Mouse (Mus musculus) liver, embryonic 15.5 days (tissue): ENCODE results near the gene Ptchd1. TPM values are rescaled to one million over a fixed set of nuclear protein-coding genes. Genes with fewer than 3 reads are reported as not detected.

ENCODE experiments used
- ATAC-seq: fragments of 200-750 bp; cut with Nextera tagmentation; 2 replicates; pipeline ENCODE4 v1.8.0; 2017; ENCODE audit warnings: moderate number of reproducible peaks, mild to moderate bottlenecking, moderate library complexity; ENCODE audit not compliant: insufficient read depth
- H3K27ac ChIP-seq: fragments of 300-500 bp; sonication (generic); replicated peaks from 2 replicates; pipeline ENCODE4 v1.5.1; 2015; ENCODE audit warnings: mild to moderate bottlenecking, inconsistent platforms
- H3K27me3 ChIP-seq: fragments of 300-500 bp; sonication (generic); 2 replicates; pipeline ENCODE4 v1.6.1; 2015; ENCODE audit warnings: mild to moderate bottlenecking, inconsistent platforms
- H3K36me3 ChIP-seq: fragments of 300-500 bp; sonication (generic); replicated peaks from 2 replicates; pipeline ENCODE4 v1.6.1; 2015; ENCODE audit warnings: moderate library complexity, mild to moderate bottlenecking, inconsistent platforms
- H3K4me1 ChIP-seq: fragments of 300-500 bp; sonication (generic); replicated peaks from 2 replicates; pipeline ENCODE4 v1.6.1; 2015; ENCODE audit warnings: inconsistent platforms
- H3K4me2 ChIP-seq: fragments of 300-500 bp; sonication (generic); 2 replicates; pipeline ENCODE4 v1.6.1; 2015; ENCODE audit warnings: moderate library complexity, mild to moderate bottlenecking, inconsistent platforms
- H3K4me3 ChIP-seq: fragments of 300-500 bp; sonication (generic); replicated peaks from 2 replicates; pipeline ENCODE4 v1.5.1; 2015; ENCODE audit warnings: mild to moderate bottlenecking, inconsistent platforms
- H3K9ac ChIP-seq: fragments of 300-500 bp; sonication (generic); 2 replicates; pipeline ENCODE4 v1.6.1; 2015; ENCODE audit warnings: moderate library complexity, mild to moderate bottlenecking, inconsistent platforms
- H3K9me3 ChIP-seq: fragments of 300-500 bp; sonication (generic); replicated peaks from 2 replicates; pipeline ENCODE4 v1.6.1; 2016; ENCODE audit warnings: inconsistent platforms
- WGBS: fragments of 180-500 bp; shearing (Covaris S2); methylation state at CpG from one replicate; pipeline ENCODE4 v1.1.7; 2015; ENCODE audit warnings: mixed read lengths; ENCODE audit not compliant: insufficient replicate concordance; 5-methylcytosine and 5-hydroxymethylcytosine counted together
- polyA plus RNA-seq: library from polyadenylated mRNA; unstranded; fragments of >200 nt; fragmentation: Nextera tagmentation; extraction: Ambion mirVana; gene quantifications from 2 replicates; pipeline ENCODE4 v1.2.1, GENCODE M21; 2015

The Ptchd1 gene
- polyA plus RNA-seq, 1 experiment from 2014 or later, result not detected

DNA sequence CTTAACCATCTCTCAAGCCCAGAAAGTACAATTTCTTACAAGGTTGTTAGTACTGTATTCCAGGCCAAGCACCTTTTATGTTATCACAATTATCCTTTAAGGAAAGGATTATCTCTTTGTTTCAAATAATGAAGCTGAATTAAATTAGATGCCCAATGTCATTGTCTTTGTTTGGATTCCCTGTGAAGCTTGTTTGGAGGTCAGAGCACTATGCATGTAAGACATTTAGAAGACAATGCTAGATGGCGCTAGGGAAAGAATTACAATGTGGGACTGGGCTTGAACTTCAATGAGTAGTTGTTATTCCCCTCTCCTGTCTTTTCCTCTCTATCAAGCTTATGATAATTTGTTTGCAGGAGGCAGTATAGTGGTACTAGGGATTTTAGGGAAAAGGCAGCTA is 28.9 kb downstream of the Ptchd1 start:
- no peak overlapping the region for H3K9ac ChIP-seq
- no peaks in the 10 kb centered on the region for H3K9me3 ChIP-seq
- H3K27me3 ChIP-seq, result no peaks in the 10 kb centered on the region
- H3K4me1 ChIP-seq, result no peaks in the 10 kb centered on the region
- ATAC-seq, result no peak
- no peak overlapping the region for H3K4me2 ChIP-seq
- no peak overlapping the region for H3K27ac ChIP-seq
- 72% methylated on average over 1 of the region's 1 CpGs for WGBS
- no peaks in the 10 kb centered on the region for H3K36me3 ChIP-seq
- H3K4me3 ChIP-seq, result no peak overlapping the region

DNA sequence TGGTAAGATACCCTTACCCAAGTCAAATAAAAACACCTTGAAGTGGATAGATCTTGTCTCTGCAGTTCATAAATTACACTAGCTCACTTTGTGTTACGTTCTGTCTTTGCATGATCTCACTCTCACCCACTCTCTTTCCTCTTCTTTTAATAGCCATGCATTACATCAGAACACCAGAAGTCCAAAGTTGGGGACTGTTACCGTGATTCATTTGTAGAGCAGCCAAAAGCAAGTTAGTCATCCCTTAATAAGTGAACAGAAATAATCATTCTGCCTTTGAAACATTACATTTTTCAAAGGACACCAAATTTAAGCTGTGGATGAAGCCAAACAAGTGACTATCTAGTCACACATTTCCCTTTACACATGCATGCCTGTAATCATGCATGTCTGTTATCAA is 31.1 kb downstream of the Ptchd1 start:
- no peak overlapping the region for H3K9ac ChIP-seq
- WGBS, result 44% methylated on average over 2 of the region's 2 CpGs
- H3K36me3 ChIP-seq, result no peaks in the 10 kb centered on the region
- H3K4me1 ChIP-seq, result no peaks in the 10 kb centered on the region
- H3K4me2 ChIP-seq, result no peak overlapping the region
- H3K27me3 ChIP-seq, result no peaks in the 10 kb centered on the region
- H3K9me3 ChIP-seq, result no peaks in the 10 kb centered on the region
- no peak overlapping the region for H3K4me3 ChIP-seq
- ATAC-seq, result no peak
- no peak overlapping the region for H3K27ac ChIP-seq

DNA sequence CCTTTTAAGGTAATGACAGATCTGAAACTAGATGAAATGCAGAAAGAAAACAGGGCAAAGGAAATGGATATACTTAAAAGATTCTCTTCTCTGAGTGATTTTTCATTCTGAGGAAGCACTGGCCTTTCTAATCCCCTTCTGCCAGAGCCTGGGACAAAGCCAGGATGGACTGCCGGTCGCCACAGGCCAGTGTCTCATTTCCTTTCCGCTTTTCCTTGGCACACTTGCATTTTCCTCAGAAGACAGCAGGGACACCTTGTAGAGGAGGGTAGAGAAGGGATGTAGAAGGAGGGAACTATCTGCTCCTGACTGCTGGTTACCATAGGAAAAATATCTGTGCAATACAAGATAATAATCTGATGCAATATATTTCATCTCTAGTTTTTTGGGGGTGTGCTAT is 32.1 kb downstream of the Ptchd1 start:
- Histone ChIP-seq H3K4me1 (no peaks in the 10 kb centered on the region), H3K4me3 (no peak overlapping the region), H3K27ac (no peak overlapping the region), H3K4me2 (no peak overlapping the region), H3K9me3 (no peaks in the 10 kb centered on the region), H3K9ac (no peak overlapping the region), H3K27me3 (no peaks in the 10 kb centered on the region), H3K36me3 (no peaks in the 10 kb centered on the region)
- no peak for ATAC-seq
- WGBS, result 62% methylated on average over 3 of the region's 3 CpGs

DNA sequence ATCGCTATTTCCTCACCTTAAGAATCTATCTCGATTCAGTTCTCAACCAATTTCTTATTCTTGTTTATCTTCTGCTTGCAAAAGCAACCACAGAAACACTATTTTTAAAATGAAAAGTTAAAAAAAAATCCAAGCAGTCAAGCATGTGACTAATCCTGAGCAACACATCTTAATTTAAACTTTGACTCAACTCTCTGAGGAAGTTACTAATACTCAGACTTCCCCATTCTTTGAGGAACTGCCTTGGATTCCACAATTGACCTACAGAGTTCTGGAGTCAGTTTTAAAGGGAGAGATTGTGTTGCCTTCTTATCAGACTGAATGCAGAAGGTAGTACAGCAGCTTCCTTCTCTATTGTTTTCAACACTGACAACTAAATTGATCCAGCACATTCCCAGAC is 39.0 kb downstream of the Ptchd1 start:
- Histone ChIP-seq H3K9me3 (no peaks in the 10 kb centered on the region), H3K4me1 (no peaks in the 10 kb centered on the region), H3K9ac (no peak overlapping the region)

DNA sequence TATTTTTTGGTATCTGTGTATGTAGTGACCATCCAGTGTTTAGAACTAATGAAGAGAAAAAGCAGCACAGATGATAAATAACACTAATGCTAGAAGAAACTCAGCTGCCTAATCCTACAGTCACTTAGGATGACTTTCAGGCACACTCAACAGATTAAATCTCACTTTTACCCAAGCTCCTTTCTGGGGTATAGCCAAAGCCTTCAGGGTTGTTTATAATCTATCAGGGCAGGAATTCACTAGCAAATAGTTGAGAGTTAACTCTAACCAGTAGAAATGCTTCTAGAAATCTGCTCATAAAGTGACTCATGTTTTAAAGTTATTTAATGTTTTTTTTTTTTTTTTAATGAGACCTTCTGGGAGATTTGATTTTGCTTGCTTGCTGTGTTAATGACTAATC is 43.8 kb downstream of the Ptchd1 start:
- no peak overlapping the region for H3K4me2 ChIP-seq
- H3K27me3 ChIP-seq, result no peaks in the 10 kb centered on the region
- H3K9ac ChIP-seq, result no peak overlapping the region
- H3K9me3 ChIP-seq, result no peaks in the 10 kb centered on the region
- H3K4me3 ChIP-seq, result no peak overlapping the region
- ATAC-seq, result no peak
- H3K36me3 ChIP-seq, result no peaks in the 10 kb centered on the region
- H3K4me1 ChIP-seq, result no peaks in the 10 kb centered on the region
- H3K27ac ChIP-seq, result no peak overlapping the region

More for the DNA sequence above, 39.0 kb downstream of the Ptchd1 start:
- no peak for ATAC-seq
- H3K27ac ChIP-seq, result no peak overlapping the region
- H3K4me3 ChIP-seq, result no peak overlapping the region
- H3K36me3 ChIP-seq, result no peaks in the 10 kb centered on the region
- H3K4me2 ChIP-seq, result no peak overlapping the region
- no peaks in the 10 kb centered on the region for H3K27me3 ChIP-seq
- 33% methylated on average over 2 of the region's 2 CpGs for WGBS

DNA sequence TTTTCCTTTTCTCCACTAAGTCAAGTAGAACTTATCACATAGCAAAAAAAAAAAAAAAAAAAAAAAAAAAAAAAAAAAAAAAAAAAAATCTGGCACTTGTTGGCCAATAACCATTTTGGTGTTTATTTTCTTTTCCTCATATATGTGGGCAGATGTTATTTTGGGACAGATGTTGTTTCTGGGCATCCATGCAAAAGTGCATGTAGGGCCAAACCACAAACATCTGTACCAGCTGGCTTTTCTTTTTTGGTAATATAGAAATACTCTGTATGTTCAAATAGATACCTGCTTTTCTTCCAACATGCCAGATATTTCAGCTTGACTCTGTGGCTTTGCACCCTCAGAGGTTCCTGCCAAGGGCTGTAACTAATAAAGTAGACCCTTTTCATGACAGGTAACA is 51.2 kb downstream of the Ptchd1 start:
- no peak overlapping the region for H3K27ac ChIP-seq
- no peak overlapping the region for H3K4me2 ChIP-seq
- no peak for ATAC-seq
- no peaks in the 10 kb centered on the region for H3K9me3 ChIP-seq
- no peaks in the 10 kb centered on the region for H3K27me3 ChIP-seq
- H3K4me1 ChIP-seq, result no peaks in the 10 kb centered on the region
- H3K9ac ChIP-seq, result no peak overlapping the region
- H3K4me3 ChIP-seq, result no peak overlapping the region
- no peaks in the 10 kb centered on the region for H3K36me3 ChIP-seq

DNA sequence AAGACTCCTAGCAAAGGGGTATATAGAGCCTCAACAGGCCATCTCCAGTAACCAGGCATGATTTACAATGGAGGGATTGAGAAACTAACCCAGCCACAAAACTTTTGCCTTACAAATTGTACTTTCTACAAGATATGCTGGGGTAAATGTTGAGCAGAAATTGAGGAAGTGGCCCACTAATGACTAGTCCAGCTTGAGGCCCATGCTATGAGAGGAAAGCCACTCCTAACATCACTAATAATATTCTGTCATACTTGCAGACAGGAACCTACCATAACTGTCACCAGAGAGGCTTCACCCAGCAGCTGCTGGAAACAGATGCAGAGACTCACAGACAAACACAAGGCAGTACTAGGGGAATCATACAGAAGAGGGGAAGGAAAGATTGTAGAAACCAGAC is 79.8 kb downstream of the Ptchd1 start:
- ATAC-seq, result no peak
- H3K9me3 ChIP-seq, result no peaks in the 10 kb centered on the region
- H3K4me3 ChIP-seq, result no peak overlapping the region
- H3K27me3 ChIP-seq, result no peaks in the 10 kb centered on the region
- H3K36me3 ChIP-seq, result no peaks in the 10 kb centered on the region
- no peak overlapping the region for H3K27ac ChIP-seq
- no peak overlapping the region for H3K4me2 ChIP-seq
- H3K9ac ChIP-seq, result no peak overlapping the region
- H3K4me1 ChIP-seq, result no peaks in the 10 kb centered on the region

Other genes starting within 250 kb of the Ptchd1 start
- gene Gm15155, start 927 bp upstream of the Ptchd1 start, polyA plus RNA-seq, result not detected in 2 replicates